Mouse (Mus musculus): ENCODE measurements around the gene Car5a. TPM values are rescaled to one million over a fixed set of nuclear protein-coding genes. Genes with fewer than 3 reads are reported as not detected.

The Car5a gene
- polyA plus RNA-seq (2016; fragmentation: Nextera tagmentation; extraction: Ambion mirVana) = 0.12 and 0.17 TPM in 2 replicates

GRCm38 (mm10) chr8:121944831-121945230 is at the start of gene Car5a:
TSS of gene Car5a (minus strand) at chr8:121944904.
- H3K27ac ChIP-seq = no peak within 1 kb of the TSS
- no peaks in the 10 kb centered on the region; the same call in 1 of the 2 replicates for H3K27me3 ChIP-seq (ENCODE audit: insufficient read depth, poor library complexity, severe bottlenecking)
- DNase-seq (ENCODE audit: low spot score) = no peak
- H3K4me3 ChIP-seq = no peak within 1 kb of the TSS
- H3K36me3 ChIP-seq = no peaks in the 10 kb centered on the region
- H3K9me3 ChIP-seq = no peaks in the 10 kb centered on the region
- peaks cover 36% of the 10 kb centered on the region for H3K4me1 ChIP-seq (replicated peaks)

GRCm38 (mm10) chr8:121992911-121993310 is 48.2 kb upstream of the Car5a start:
- DNase-seq (ENCODE audit: low spot score) = no peak
- H3K9me3 ChIP-seq = no peaks in the 10 kb centered on the region
- no peaks in the 10 kb centered on the region for H3K27me3 ChIP-seq (ENCODE audit: insufficient read depth, poor library complexity, severe bottlenecking)
- WGBS = 88% methylated on average over 4 of the region's 4 CpGs
- no peak overlapping the region for H3K4me3 ChIP-seq
- H3K4me1 ChIP-seq (replicated peaks) = no peaks in the 10 kb centered on the region
- H3K36me3 ChIP-seq = peaks cover 95% of the 10 kb centered on the region
- no peak overlapping the region for H3K27ac ChIP-seq

- Histone ChIP-seq H3K9me3 (no peaks in the 10 kb centered on the region), H3K27me3 (ENCODE audit: insufficient read depth, poor library complexity, severe bottlenecking) (no peaks in the 10 kb centered on the region), H3K4me3 (no peak overlapping the region), H3K36me3 (peaks cover 95% of the 10 kb centered on the region), H3K4me1 (replicated peaks) (no peaks in the 10 kb centered on the region), H3K27ac (no peak overlapping the region)
- 92% methylated on average over 7 of the region's 7 CpGs for WGBS
- DNase-seq (ENCODE audit: low spot score) = no peak
Measured at GRCm38 (mm10) chr8:121991611-121992010, 46.9 kb upstream of the Car5a start.

- WGBS = 88% methylated on average over 9 of the region's 9 CpGs
- no peak overlapping the region for H3K27ac ChIP-seq
- no peak for DNase-seq (ENCODE audit: low spot score)
- no peaks in the 10 kb centered on the region for H3K4me1 ChIP-seq (replicated peaks)
- H3K27me3 ChIP-seq (ENCODE audit: insufficient read depth, poor library complexity, severe bottlenecking) = no peaks in the 10 kb centered on the region
- H3K36me3 ChIP-seq = peaks cover 96% of the 10 kb centered on the region
- H3K9me3 ChIP-seq = no peaks in the 10 kb centered on the region
- no peak overlapping the region for H3K4me3 ChIP-seq
Measured at GRCm38 (mm10) chr8:121990506-121991255, 46.0 kb upstream of the Car5a start.

GRCm38 (mm10) chr8:121987892-121988291 is 43.2 kb upstream of the Car5a start:
- 97% methylated on average over 5 of the region's 5 CpGs for WGBS
- Histone ChIP-seq H3K4me1 (replicated peaks) (no peaks in the 10 kb centered on the region), H3K27ac (no peak overlapping the region), H3K9me3 (no peaks in the 10 kb centered on the region), H3K27me3 (ENCODE audit: insufficient read depth, poor library complexity, severe bottlenecking) (no peaks in the 10 kb centered on the region), H3K4me3 (no peak overlapping the region), H3K36me3 (peaks cover 99% of the 10 kb centered on the region)
- no peak for DNase-seq (ENCODE audit: low spot score)

- Histone ChIP-seq H3K9me3 (no peaks in the 10 kb centered on the region), H3K4me1 (replicated peaks) (no peaks in the 10 kb centered on the region), H3K27me3 (ENCODE audit: insufficient read depth, poor library complexity, severe bottlenecking) (no peaks in the 10 kb centered on the region), H3K27ac (no peak overlapping the region), H3K4me3 (no peak overlapping the region), H3K36me3 (peaks cover 98% of the 10 kb centered on the region)
- DNase-seq (ENCODE audit: low spot score) = no peak
- 97% methylated on average over 3 of the region's 3 CpGs for WGBS
Measured at GRCm38 (mm10) chr8:121985673-121986072, 41.0 kb upstream of the Car5a start.

DNA sequence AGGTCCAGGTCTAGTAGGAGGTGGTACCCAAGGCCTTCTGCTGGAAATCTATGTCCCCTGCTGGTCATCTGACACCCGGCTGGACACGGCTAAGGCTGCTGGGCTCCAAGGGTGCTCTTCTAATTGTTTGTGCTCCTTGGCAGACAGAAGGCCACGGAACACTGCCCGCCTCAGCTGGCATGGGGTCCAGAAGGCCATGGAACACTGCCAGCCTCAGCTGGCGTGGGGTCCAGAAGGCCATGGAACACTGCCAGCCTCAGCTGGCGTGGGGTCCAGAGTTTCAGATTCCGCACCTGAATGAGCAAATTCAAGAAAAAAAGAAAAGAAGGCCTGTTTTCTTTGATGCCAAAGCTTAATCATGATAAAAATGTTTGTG is 36.8 kb upstream of the Car5a start:
- no peak overlapping the region for H3K27ac ChIP-seq
- DNase-seq (ENCODE audit: low spot score) = no peak
- peaks cover 4% of the 10 kb centered on the region; the same call in 1 of the 2 replicates for H3K4me1 ChIP-seq (replicated peaks)
- 95% methylated on average over 7 of the region's 7 CpGs for WGBS
- peaks cover 94% of the 10 kb centered on the region for H3K36me3 ChIP-seq
- H3K27me3 ChIP-seq (ENCODE audit: insufficient read depth, poor library complexity, severe bottlenecking) = no peaks in the 10 kb centered on the region
- H3K9me3 ChIP-seq = no peaks in the 10 kb centered on the region
- no peak overlapping the region for H3K4me3 ChIP-seq

GRCm38 (mm10) chr8:121980792-121981519 is 36.3 kb upstream of the Car5a start:
- Histone ChIP-seq H3K27ac (no peak overlapping the region), H3K36me3 (peaks cover 95% of the 10 kb centered on the region), H3K27me3 (ENCODE audit: insufficient read depth, poor library complexity, severe bottlenecking) (no peaks in the 10 kb centered on the region), H3K4me3 (no peak overlapping the region), H3K9me3 (no peaks in the 10 kb centered on the region), H3K4me1 (replicated peaks) (peaks cover 4% of the 10 kb centered on the region; the same call in 1 of the 2 replicates)
- 92% methylated on average over 11 of the region's 11 CpGs for WGBS
- DNase-seq (ENCODE audit: low spot score) = no peak

- Histone ChIP-seq H3K4me1 (replicated peaks) (peaks cover 4% of the 10 kb centered on the region; the same call in 1 of the 2 replicates), H3K27ac (no peak overlapping the region), H3K27me3 (ENCODE audit: insufficient read depth, poor library complexity, severe bottlenecking) (no peaks in the 10 kb centered on the region), H3K36me3 (peaks cover 95% of the 10 kb centered on the region), H3K4me3 (no peak overlapping the region), H3K9me3 (no peaks in the 10 kb centered on the region)
- 96% methylated on average over 13 of the region's 13 CpGs for WGBS
- DNase-seq (ENCODE audit: low spot score) = no peak
Measured at GRCm38 (mm10) chr8:121978670-121979069, 34.0 kb upstream of the Car5a start.

DNA sequence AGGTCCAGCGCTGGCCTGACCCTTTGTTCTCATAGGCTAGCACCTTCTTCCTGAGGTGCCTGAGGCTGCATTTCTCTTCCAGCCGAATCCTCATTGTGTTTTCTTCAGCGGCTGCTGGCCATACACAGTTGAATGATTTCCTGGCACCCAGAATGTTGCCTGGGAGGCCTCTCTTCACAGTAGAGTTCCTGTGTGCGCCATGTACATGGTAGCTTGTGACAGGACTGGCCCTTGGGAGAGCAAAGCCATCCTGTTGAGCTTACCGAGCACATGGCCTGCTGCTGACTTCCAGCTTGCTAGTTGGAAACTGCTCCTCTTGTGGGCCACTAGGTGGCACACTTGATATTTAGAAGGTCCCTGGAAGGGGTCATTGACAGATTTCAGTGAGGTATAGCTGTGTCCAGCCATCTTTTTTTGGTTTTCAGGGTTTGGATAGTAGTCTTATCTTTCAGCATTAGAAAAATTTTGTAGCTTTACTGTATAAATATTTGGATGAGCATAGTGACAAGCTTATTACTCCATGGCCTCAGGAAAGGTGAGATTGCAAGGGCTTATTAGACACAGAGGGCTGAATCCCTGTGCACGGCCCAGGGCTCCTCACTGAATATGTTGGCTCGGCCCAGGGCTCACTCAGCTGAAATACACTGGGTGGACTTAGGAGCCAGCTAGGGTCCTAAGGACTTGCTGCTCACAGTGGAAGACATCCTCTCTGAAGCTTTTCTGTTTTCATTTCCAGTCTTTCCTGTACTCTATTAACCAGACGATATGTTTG is 33.3 kb upstream of the Car5a start:
- peak; percentile 18 for DNase-seq (ENCODE audit: low spot score)
- Histone ChIP-seq H3K4me3 (no peak overlapping the region), H3K4me1 (replicated peaks) (peaks cover 4% of the 10 kb centered on the region; the same call in 1 of the 2 replicates), H3K9me3 (no peaks in the 10 kb centered on the region), H3K27ac (peak overlapping the region; percentile 45; the same call in 1 of the 2 replicates), H3K27me3 (ENCODE audit: insufficient read depth, poor library complexity, severe bottlenecking) (no peaks in the 10 kb centered on the region), H3K36me3 (peaks cover 92% of the 10 kb centered on the region)
- 69% methylated on average over 8 of the region's 8 CpGs for WGBS

GRCm38 (mm10) chr8:121973906-121974305 is 29.2 kb upstream of the Car5a start:
- H3K27me3 ChIP-seq (ENCODE audit: insufficient read depth, poor library complexity, severe bottlenecking) = no peaks in the 10 kb centered on the region
- H3K36me3 ChIP-seq = peaks cover 58% of the 10 kb centered on the region
- no peaks in the 10 kb centered on the region for H3K9me3 ChIP-seq
- H3K4me3 ChIP-seq = no peak overlapping the region
- H3K4me1 ChIP-seq (replicated peaks) = peaks cover 21% of the 10 kb centered on the region
- WGBS = 92% methylated on average over 28 of the region's 28 CpGs
- DNase-seq (ENCODE audit: low spot score) = no peak
- no peak overlapping the region for H3K27ac ChIP-seq

DNA sequence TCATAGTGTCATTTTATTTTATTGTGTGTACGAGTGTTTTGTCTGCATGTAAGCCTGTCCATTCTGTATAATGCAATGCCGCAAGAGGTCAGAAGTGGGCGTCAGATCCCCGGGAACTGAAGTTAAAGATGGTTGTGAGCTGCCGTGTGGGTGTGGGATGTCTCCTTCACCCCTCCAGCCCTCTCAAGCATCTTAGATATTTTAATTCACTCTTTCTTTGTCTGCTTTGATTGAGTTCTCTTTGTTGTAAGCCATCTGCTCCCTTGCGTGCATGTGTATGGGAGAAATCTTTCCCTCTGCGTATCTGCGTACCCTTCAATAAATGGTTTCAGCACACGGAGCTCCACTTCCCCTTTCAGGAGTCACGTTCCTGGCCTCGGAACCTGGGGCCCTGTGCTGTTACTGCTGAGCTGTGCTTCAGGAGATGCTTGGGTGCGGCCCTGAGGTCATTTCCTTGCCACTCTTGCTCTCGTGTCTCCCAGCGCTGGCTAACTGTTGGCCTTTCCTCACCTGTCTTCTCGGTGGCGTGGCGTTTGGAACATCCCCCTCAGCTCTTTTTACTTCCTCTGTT is 26.9 kb upstream of the Car5a start:
- WGBS = 82% methylated on average over 17 of the region's 17 CpGs

More for the DNA sequence above, 26.9 kb upstream of the Car5a start:
- Histone ChIP-seq H3K4me1 (replicated peaks) (peaks cover 39% of the 10 kb centered on the region), H3K36me3 (peaks cover 36% of the 10 kb centered on the region), H3K4me3 (no peak overlapping the region), H3K27ac (peak overlapping the region; percentile 78; the same call in 1 of the 2 replicates), H3K27me3 (ENCODE audit: insufficient read depth, poor library complexity, severe bottlenecking) (no peaks in the 10 kb centered on the region), H3K9me3 (no peaks in the 10 kb centered on the region)
- no peak for DNase-seq (ENCODE audit: low spot score)
